Mouse (Mus musculus) ES-E14 (cell line): ENCODE results near the gene Zfp641. TPM values are rescaled to one million over a fixed set of nuclear protein-coding genes. Genes with fewer than 3 reads are reported as not detected.

Source experiments
- DNase-seq: peaks from one replicate; pipeline ENCODE4 v3.0.0-alpha.2; 2013; ENCODE audit warnings: low read depth, low spot score
- H3K27ac ChIP-seq: 2 replicates; pipeline ENCODE4 v1.5.1; 2012; ENCODE audit warnings: low read depth, mild to moderate bottlenecking, low read length, moderate library complexity, mixed read lengths; ENCODE audit not compliant: poor library complexity, insufficient read depth, severe bottlenecking
- H3K36me3 ChIP-seq: 2 replicates; pipeline ENCODE4 v1.6.1; 2012; ENCODE audit warnings: mild to moderate bottlenecking, low read length, moderate library complexity, mixed read lengths; ENCODE audit not compliant: control insufficient read depth, poor library complexity, insufficient read depth, severe bottlenecking
- H3K4me1 ChIP-seq, 2 experiments: fragments of 150-350 bp in 1 of 2; sonication (generic) in 1 of 2; 2 replicates each; pipeline ENCODE4 v1.6.1; 2012; ENCODE audit warnings: low read length in 2 of 2, mild to moderate bottlenecking in 1 of 2, mixed read lengths in 1 of 2; ENCODE audit not compliant: control insufficient read depth in 2 of 2, insufficient read depth in 2 of 2, poor library complexity in 1 of 2
- H3K4me3 ChIP-seq, 2 experiments: fragments of 150-350 bp in 1 of 2; sonication (generic) in 1 of 2; 2 replicates each; pipeline ENCODE4 v1.5.1; 2012; ENCODE audit warnings: low read length in 2 of 2, low read depth in 1 of 2, mild to moderate bottlenecking in 1 of 2, mixed read lengths in 1 of 2; ENCODE audit not compliant: insufficient read depth in 1 of 2, poor library complexity in 1 of 2, severe bottlenecking in 1 of 2
- H3K9ac ChIP-seq: 2 replicates; pipeline ENCODE4 v1.6.1; 2012; ENCODE audit warnings: low read depth, mild to moderate bottlenecking, low read length, mixed read lengths; ENCODE audit not compliant: poor library complexity, insufficient read depth, severe bottlenecking
- H3K9me3 ChIP-seq: fragments of 150-350 bp; sonication (generic); 2 replicates; pipeline ENCODE4 v1.6.1; 2012; ENCODE audit warnings: low read depth, mild to moderate bottlenecking, low read length; ENCODE audit not compliant: control insufficient read depth, insufficient read depth
- CHD2 ChIP-seq: IDR thresholded peaks from 2 replicates; pipeline ENCODE4 v1.6.1; 2014; ENCODE audit warnings: mild to moderate bottlenecking, low read depth, low read length, inconsistent platforms
- HCFC1 ChIP-seq: IDR thresholded peaks from 2 replicates; pipeline ENCODE4 v1.6.1; 2012; ENCODE audit warnings: low read length, inconsistent platforms, borderline replicate concordance; ENCODE audit not compliant: insufficient read depth
- MAFK ChIP-seq: IDR thresholded peaks from 2 replicates; pipeline ENCODE4 v1.6.1; 2014; ENCODE audit warnings: mild to moderate bottlenecking, low read depth, low read length, inconsistent platforms; ENCODE audit not compliant: insufficient read depth
- ZC3H11A ChIP-seq: IDR thresholded peaks from 2 replicates; pipeline ENCODE4 v1.6.1; 2012; ENCODE audit warnings: low read depth, mild to moderate bottlenecking, inconsistent platforms, low read length, borderline replicate concordance
- ZNF384 ChIP-seq: IDR thresholded peaks from 2 replicates; pipeline ENCODE4 v1.6.1; 2012; ENCODE audit warnings: low read depth, low read length, inconsistent platforms
- in situ Hi-C, 2 experiments: fragments of 600-800 bp; cut with MboI; formaldehyde crosslinking; loops; one replicate each; pipeline ENCODE4 v1.15.1; 2025; ENCODE audit warnings: low sequenced_read_pairs in 2 of 2, inconsistent platforms in 1 of 2; ENCODE audit not compliant: unreplicated experiment in 2 of 2
- total RNA-seq: library from RNA; depleted of rRNA; stranded (reverse); fragments of 300-350 nt; gene quantifications from 2 replicates; pipeline ENCODE4 v1.2.3, GENCODE M21; 2012; rRNA removed

Zfp641 gene
- 0.05 and 0.31 TPM in 2 replicates for total RNA-seq

GRCm38 (mm10) chr15:98295628-98296551, at the start of gene Zfp641:
Gene Zfp641 (minus strand): TSS chr15:98296161.
- H3K4me1 ChIP-seq, result peaks cover 0 to 2% of the 10 kb centered on the region in 2 experiments; a peak in 1 of 4 replicates
- H3K9me3 ChIP-seq, result no peaks in the 10 kb centered on the region
- H3K36me3 ChIP-seq, result no peaks in the 10 kb centered on the region
- TF ChIP-seq CHD2 (no peak), HCFC1 (no peak), ZNF384 (no peak), MAFK (no peak)
- no peak within 1 kb of the TSS for H3K27ac ChIP-seq
- DNase-seq, result no peak
- in situ Hi-C loops, result no loop called here
- H3K9ac ChIP-seq, result peak within 1 kb of the TSS; percentile 6; the same call in 1 of the 2 replicates
- H3K4me3 ChIP-seq, result peak within 1 kb of the TSS; percentile 59 to 64

- DNase-seq, result no peak
- Histone ChIP-seq H3K27ac (no peak within 1 kb of the TSS), H3K9me3 (no peaks in the 10 kb centered on the region), H3K36me3 (no peaks in the 10 kb centered on the region), H3K9ac (no peak within 1 kb of the TSS), H3K4me1 (no peaks in the 10 kb centered on the region), H3K4me3 (no peak within 1 kb of the TSS)
- TF ChIP-seq MAFK (no peak), ZC3H11A (no peak), HCFC1 (no peak), ZNF384 (no peak), CHD2 (no peak)
- in situ Hi-C loops, result no loop called here
Observed at GRCm38 (mm10) chr15:98340887-98341286, 44.9 kb upstream of the Zfp641 start, which contains the start of gene Olfr284. Gene Olfr284 (minus strand): TSS chr15:98340987.

- Histone ChIP-seq H3K4me1 (no peaks in the 10 kb centered on the region), H3K9ac (no peak within 1 kb of the TSS), H3K27ac (no peak within 1 kb of the TSS), H3K4me3 (no peak within 1 kb of the TSS), H3K9me3 (no peaks in the 10 kb centered on the region), H3K36me3 (no peaks in the 10 kb centered on the region)
- no peak for TF ChIP-seq MAFK
- in situ Hi-C loops, result no loop called here
- no peak for DNase-seq
Observed at GRCm38 (mm10) chr15:98317177-98317724, 21.3 kb upstream of the Zfp641 start, which contains the start of gene Olfr285. Gene Olfr285 (minus strand): TSS chr15:98317353.

GRCm38 (mm10) chr15:98315703-98316102, 19.7 kb upstream of the Zfp641 start:
- TF ChIP-seq HCFC1 (no peak), ZNF384 (no peak), ZC3H11A (no peak), MAFK (no peak), CHD2 (no peak)
- in situ Hi-C loops, result no loop called here
- no peaks in the 10 kb centered on the region for H3K36me3 ChIP-seq
- no peaks in the 10 kb centered on the region for H3K4me1 ChIP-seq
- H3K27ac ChIP-seq, result no peak overlapping the region
- H3K9ac ChIP-seq, result no peak overlapping the region
- H3K9me3 ChIP-seq, result no peaks in the 10 kb centered on the region
- DNase-seq, result peak; percentile 25
- no peak overlapping the region for H3K4me3 ChIP-seq
